Mouse (Mus musculus) cerebellum, adult 11-12 months (tissue): ENCODE data around the gene Vmn1r169.
"Not testable (repeated sequence)": the region's sequence is repeated elsewhere in the genome, so short reads cannot be mapped to it uniquely, and the experiment has no call there.

Source experiments
- DNase-seq: peaks from one replicate; pipeline ENCODE4 v3.0.0; 2022

Vmn1r169 gene

GRCm38 (mm10) chr7:23575226-23575625 lies at the start of gene Vmn1r169:
Vmn1r169 (plus strand) TSS chr7:23575526.
- DNase-seq: not testable (repeated sequence)

- DNase-seq: not testable (repeated sequence)
These were observed 35.9 kb upstream of the Vmn1r169 start, which contains the start of gene Vmn1r168 for GRCm38 (mm10) chr7:23539432-23539831. Vmn1r168 (plus strand) TSS chr7:23539732.

GRCm38 (mm10) chr7:23605875-23606274 lies 30.5 kb downstream of the Vmn1r169 start, which contains the start of gene Vmn1r170:
Vmn1r170 (plus strand) TSS chr7:23606175.
- DNase-seq: not testable (repeated sequence)
